10 mouse cellular contexts compared by ENCODE assay signal in genomic region chr7:16395944-16396343, GRCm38 (mm10). TPM values are rescaled to one million over a fixed set of nuclear protein-coding genes. Genes with fewer than 3 reads are reported as not detected.
A peak's percentile ranks its signal among the peaks of the same experiment; 100 is the strongest.
DNase-seq lines count a peak whose midpoint lies in the region; ATAC-seq and TF ChIP-seq lines count a peak whose summit lies in the region.
"Had no signal": no experiment of that assay in that cellular context is flagged by ENCODE, and none has a peak within 500 bp of the region (broad histone marks: within the 10 kb centered on the region; RNA-seq: fewer than 3 reads in every experiment).

No protein-coding gene starts in this region.

- H3K9ac ChIP-seq in liver, embryonic 12.5 days: no peak overlapping the region
- no peak overlapping the region for H3K9ac ChIP-seq in MEL (ENCODE audit: control insufficient read depth, low read depth, low read length, poor library complexity, severe bottlenecking)
- no peak overlapping the region for H3K9ac ChIP-seq in embryonic facial prominence, embryonic 14.5 days (ENCODE audit: low read depth, low read length)
- no peak overlapping the region for H3K9ac ChIP-seq in stomach, postnatal 0 days (ENCODE audit: low read length)
- H3K9ac ChIP-seq: stomach, embryonic 15.5 days had no signal

- no peak for TF ChIP-seq EP300 in MEL (IDR thresholded peaks at IDR 0.05; ENCODE audit: low read depth in 1 of 2, low read length in 2 of 2)
- TF ChIP-seq EP300 in stomach, postnatal 0 days (optimal IDR thresholded peaks at IDR 0.05): no peak

- 0% methylated on average over 2 of the region's 2 CpGs for WGBS in liver, embryonic 12.5 days (ENCODE audit: insufficient replicate concordance)
- WGBS in embryonic facial prominence, embryonic 14.5 days: 2% methylated on average over 2 of the region's 2 CpGs
- 0% methylated on average over 2 of the region's 2 CpGs for WGBS in stomach, postnatal 0 days

- H3K36me3 ChIP-seq in liver, embryonic 12.5 days: no peaks in the 10 kb centered on the region
- H3K36me3 ChIP-seq in MEL (ENCODE audit: control insufficient read depth in 1 of 2, insufficient read depth in 2 of 2, low read length in 2 of 2): 0 out of 4 replicates have a peak, but pooled peaks cover 0 to 3% of the 10 kb centered on the region in 2 experiments
- H3K36me3 ChIP-seq in embryonic facial prominence, embryonic 14.5 days (ENCODE audit: control insufficient read depth, insufficient read depth, low read length): no peaks in the 10 kb centered on the region
- no peaks in the 10 kb centered on the region for H3K36me3 ChIP-seq in stomach, postnatal 0 days (ENCODE audit: control insufficient read depth, insufficient read depth, low read length)
- H3K36me3 ChIP-seq: stomach, embryonic 15.5 days had no signal

- H3K4me2 ChIP-seq in liver, embryonic 12.5 days: no peak overlapping the region
- no peak overlapping the region for H3K4me2 ChIP-seq in embryonic facial prominence, embryonic 14.5 days (ENCODE audit: low read depth, low read length)
- H3K4me2 ChIP-seq in stomach, postnatal 0 days (replicated peaks; ENCODE audit: low read depth): no peak overlapping the region
- H3K4me2 ChIP-seq: stomach, embryonic 15.5 days had no signal

- H3K27me3 ChIP-seq in liver, embryonic 12.5 days (replicated peaks): no peaks in the 10 kb centered on the region
- no peaks in the 10 kb centered on the region for H3K27me3 ChIP-seq in MEL (ENCODE audit: control insufficient read depth in 1 of 2, insufficient read depth in 2 of 2, low read length in 2 of 2)
- H3K27me3 ChIP-seq in embryonic facial prominence, embryonic 14.5 days (replicated peaks; ENCODE audit: control insufficient read depth, insufficient read depth, low read length): no peaks in the 10 kb centered on the region
- no peaks in the 10 kb centered on the region for H3K27me3 ChIP-seq in stomach, postnatal 0 days (ENCODE audit: control insufficient read depth, insufficient read depth, low read length)
- H3K27me3 ChIP-seq: stomach, embryonic 15.5 days had no signal

- H3K27ac ChIP-seq in liver, embryonic 12.5 days: no peak overlapping the region
- no peak overlapping the region for H3K27ac ChIP-seq in MEL (ENCODE audit: control insufficient read depth, low read depth, low read length)
- 0 out of 2 replicates have a peak overlapping the region, but pooled peaks have one; percentile 4 for H3K27ac ChIP-seq in embryonic facial prominence, embryonic 14.5 days (replicated peaks; ENCODE audit: low read depth, low read length)
- no peak overlapping the region for H3K27ac ChIP-seq in stomach, postnatal 0 days (replicated peaks)
- H3K27ac ChIP-seq: macrophage; stomach, embryonic 15.5 days had no signal

- no peak for TF ChIP-seq POLR2A in MEL (IDR thresholded peaks at IDR 0.05; ENCODE audit: control insufficient read depth in 1 of 2, insufficient read depth in 1 of 2, low read depth in 1 of 2, low read length in 2 of 2, poor library complexity in 1 of 2)

- H3K79me2 ChIP-seq in MEL (ENCODE audit: control insufficient read depth, insufficient read depth, low read length, poor library complexity): peaks cover 8% of the 10 kb centered on the region; the same call in 1 of the 2 replicates

- TF ChIP-seq RAD21 in MEL (IDR thresholded peaks at IDR 0.05; ENCODE audit: low read depth, low read length): no peak

- H3K9me3 ChIP-seq in liver, embryonic 12.5 days (replicated peaks): no peaks in the 10 kb centered on the region
- H3K9me3 ChIP-seq in MEL (replicated peaks; ENCODE audit: insufficient read depth, low read length): no peaks in the 10 kb centered on the region
- H3K9me3 ChIP-seq in embryonic facial prominence, embryonic 14.5 days (ENCODE audit: control insufficient read depth, low read length): no peaks in the 10 kb centered on the region
- no peaks in the 10 kb centered on the region for H3K9me3 ChIP-seq in stomach, postnatal 0 days (ENCODE audit: control insufficient read depth, low read length)
- H3K9me3 ChIP-seq: stomach, embryonic 15.5 days had no signal

- ATAC-seq in liver, embryonic 12.5 days: no peak
- no peak for ATAC-seq in embryonic facial prominence, embryonic 14.5 days (ENCODE audit: low read depth)
- no peak for ATAC-seq in stomach, postnatal 0 days (ENCODE audit: low FRiP score, low TSS enrichment)

- DNase-seq in gastrocnemius, adult 18-20 months (ENCODE audit: low spot score): peak; percentile 60
- no peak for DNase-seq in gastrocnemius, postnatal 4 days (ENCODE audit: low spot score in 2 of 2)
- DNase-seq in liver: peak; percentile 35
- peak; percentile 72 for DNase-seq in MEL (ENCODE audit: low read depth, low spot score)
- peak; percentile 56 for DNase-seq in embryonic facial prominence, embryonic 14.5 days (ENCODE audit: low spot score)
- no peak for DNase-seq in stomach, postnatal 0 days (ENCODE audit: low spot score)
- no peak for DNase-seq in urinary bladder, postnatal 4 days (ENCODE audit: low spot score in 2 of 2)

- no peak overlapping the region for H3K4me3 ChIP-seq in liver, embryonic 12.5 days
- no peak overlapping the region for H3K4me3 ChIP-seq in MEL (ENCODE audit: control insufficient read depth in 1 of 2, insufficient read depth in 1 of 2, low read depth in 2 of 2, low read length in 2 of 2)
- H3K4me3 ChIP-seq in embryonic facial prominence, embryonic 14.5 days (ENCODE audit: low read depth, low read length): no peak overlapping the region
- H3K4me3 ChIP-seq in stomach, postnatal 0 days (ENCODE audit: low read depth, low read length): no peak overlapping the region
- H3K4me3 ChIP-seq: stomach, embryonic 15.5 days had no signal

- peak in 2 of 3 experiments; percentile 2 to 64; a peak in 2 of 6 replicates for TF ChIP-seq CTCF in MEL (IDR thresholded peaks at IDR 0.05 in 2 of 3, conservative IDR thresholded peaks at IDR 0.05 in 1 of 3; ENCODE audit: control insufficient read depth in 1 of 3, insufficient read depth in 1 of 3, low read depth in 2 of 3, low read length in 3 of 3, poor library complexity in 1 of 3, severe bottlenecking in 1 of 3)
- peak; percentile 87 for TF ChIP-seq CTCF in stomach, postnatal 0 days (IDR thresholded peaks at IDR 0.05; ENCODE audit: low read depth)

- peaks cover 23% of the 10 kb centered on the region for H3K4me1 ChIP-seq in liver, embryonic 12.5 days
- H3K4me1 ChIP-seq in MEL (ENCODE audit: control insufficient read depth in 1 of 2, insufficient read depth in 2 of 2, low read length in 2 of 2): peaks cover 0 to 4% of the 10 kb centered on the region in 2 experiments; a peak in 2 of 4 replicates
- no peaks in the 10 kb centered on the region for H3K4me1 ChIP-seq in embryonic facial prominence, embryonic 14.5 days (ENCODE audit: control insufficient read depth, insufficient read depth, low read length)
- H3K4me1 ChIP-seq in stomach, postnatal 0 days (replicated peaks; ENCODE audit: control insufficient read depth, insufficient read depth): no peaks in the 10 kb centered on the region
- H3K4me1 ChIP-seq: stomach, embryonic 15.5 days had no signal

TF ChIP-seq in MEL, 35 proteins besides CTCF, POLR2A, EP300 and RAD21 (continues in another document):
- TF ChIP-seq NRF1 (IDR thresholded peaks at IDR 0.05; ENCODE audit: insufficient read depth, low read depth, low read length, poor library complexity, severe bottlenecking) (no peak), MAZ (IDR thresholded peaks at IDR 0.05; ENCODE audit: low read depth, low read length) (no peak), MYB (IDR thresholded peaks at IDR 0.05; ENCODE audit: low read depth, low read length) (no peak), NELFE (IDR thresholded peaks at IDR 0.05; ENCODE audit: low read depth, low read length) (no peak), ZNF384 (IDR thresholded peaks at IDR 0.05; ENCODE audit: low read depth, low read length) (no peak), SIN3A (IDR thresholded peaks at IDR 0.05; ENCODE audit: low read length) (no peak), ETS1 (IDR thresholded peaks at IDR 0.05; ENCODE audit: low read depth, low read length) (no peak), JUND (IDR thresholded peaks at IDR 0.05; ENCODE audit: low read depth, low read length) (no peak), ZC3H11A (IDR thresholded peaks at IDR 0.05; ENCODE audit: low read depth, low read length) (no peak), MAX (IDR thresholded peaks at IDR 0.05; ENCODE audit: low read length) (no peak), E2F4 (IDR thresholded peaks at IDR 0.05; ENCODE audit: borderline replicate concordance, low read depth, low read length) (no peak), RCOR1 (IDR thresholded peaks at IDR 0.05; ENCODE audit: low read depth, low read length) (no peak)

RNA-seq across cellular contexts. Expression of gene Zc3h4, which starts 4.8 kb away (rescaled TPM):
- total RNA-seq in gastrocnemius, adult 18-20 months (2021): 10 to 100 TPM; 27.7 to 28.6 TPM
- 10 to 100 TPM; 49.3 to 51.8 TPM for total RNA-seq in gastrocnemius, postnatal 4 days (2021)
- 14.5 and 17.6 TPM in 2 replicates for polyA plus RNA-seq in liver, embryonic 12.5 days (2016; fragmentation: Nextera tagmentation; extraction: Ambion mirVana)
- 32.2 and 32.9 TPM in 2 replicates for total RNA-seq in MEL (2012; rRNA removed)
- polyA plus RNA-seq in MEL (2012; ENCODE audit: insufficient read depth in 1 of 2, insufficient read length in 2 of 2, low read depth in 1 of 2, low replicate concordance in 2 of 2, missing spikeins in 1 of 2): 10 to 100 TPM; 59.4 to 71.8 TPM
- 12.1 and 13.3 TPM in 2 replicates for polyA plus RNA-seq in embryonic facial prominence, embryonic 14.5 days (2014; fragmentation: Nextera tagmentation; extraction: Ambion mirVana)
- 5.9 and 6.2 TPM in 2 replicates for polyA plus RNA-seq in stomach, postnatal 0 days (2015; fragmentation: Nextera tagmentation; extraction: Ambion mirVana)

RNA-seq across cellular contexts. Expression of gene Sae1, which starts 8.3 kb away (rescaled TPM):
- total RNA-seq in gastrocnemius, adult 18-20 months (2021): 10 to 100 TPM; 25.3 to 30.6 TPM
- total RNA-seq in gastrocnemius, postnatal 4 days (2021): 10 to 100 TPM; 76.3 to 77.6 TPM
- 182 and 187 TPM in 2 replicates for polyA plus RNA-seq in liver, embryonic 12.5 days (2016; fragmentation: Nextera tagmentation; extraction: Ambion mirVana)
- 182 and 187 TPM in 2 replicates for total RNA-seq in MEL (2012; rRNA removed)
- polyA plus RNA-seq in MEL (2012; ENCODE audit: insufficient read depth in 1 of 2, insufficient read length in 2 of 2, low read depth in 1 of 2, low replicate concordance in 2 of 2, missing spikeins in 1 of 2): 100 to 1,000 TPM in 1 of 2 experiments, not detected in 1; 287 TPM
- 232 and 287 TPM in 2 replicates for polyA plus RNA-seq in embryonic facial prominence, embryonic 14.5 days (2014; fragmentation: Nextera tagmentation; extraction: Ambion mirVana)
- 119 and 123 TPM in 2 replicates for polyA plus RNA-seq in stomach, postnatal 0 days (2015; fragmentation: Nextera tagmentation; extraction: Ambion mirVana)

RNA-seq across cellular contexts. Expression of gene Tmem160, which starts 56.6 kb away (rescaled TPM):
- 10 to 100 TPM; 52.0 to 53.2 TPM for total RNA-seq in gastrocnemius, adult 18-20 months (2021)
- total RNA-seq in gastrocnemius, postnatal 4 days (2021): 10 to 100 TPM; 21.1 to 27.2 TPM
- polyA plus RNA-seq in liver, embryonic 12.5 days (2016; fragmentation: Nextera tagmentation; extraction: Ambion mirVana): 43.9 and 48.0 TPM in 2 replicates
- total RNA-seq in MEL (2012; rRNA removed): 90.1 and 90.8 TPM in 2 replicates
- 10 to 100 TPM in 1 of 2 experiments, not detected in 1; 73.3 TPM for polyA plus RNA-seq in MEL (2012; ENCODE audit: insufficient read depth in 1 of 2, insufficient read length in 2 of 2, low read depth in 1 of 2, low replicate concordance in 2 of 2, missing spikeins in 1 of 2)
- polyA plus RNA-seq in embryonic facial prominence, embryonic 14.5 days (2014; fragmentation: Nextera tagmentation; extraction: Ambion mirVana): 49.5 and 54.5 TPM in 2 replicates
- polyA plus RNA-seq in stomach, postnatal 0 days (2015; fragmentation: Nextera tagmentation; extraction: Ambion mirVana): 71.5 and 75.0 TPM in 2 replicates

Comparison
In these comparisons a context has a peak if more than half of its experiments do, and no peak if none do; other contexts are left out.
1. DNase-seq: peak in gastrocnemius, adult 18-20 months (single experiment), liver (single experiment), MEL (single experiment) and embryonic facial prominence, embryonic 14.5 days (single experiment); none in gastrocnemius, postnatal 4 days (0 of 2), stomach, postnatal 0 days (single experiment) and urinary bladder, postnatal 4 days (0 of 2).